Mouse (Mus musculus) forebrain, embryonic 13.5 days (tissue): ENCODE data around the gene Eif3i. TPM values are rescaled to one million over a fixed set of nuclear protein-coding genes. Genes with fewer than 3 reads are reported as not detected.

Source experiments
- ATAC-seq: fragments of 200-750 bp; cut with Nextera tagmentation; 2 replicates; pipeline ENCODE4 v1.8.0; 2017
- H3K27ac ChIP-seq: fragments of 300-500 bp; sonication (generic); 2 replicates; pipeline ENCODE4 v1.5.1; 2015; ENCODE audit warnings: inconsistent platforms, mild to moderate bottlenecking, moderate library complexity
- H3K27me3 ChIP-seq: fragments of 300-500 bp; sonication (generic); 2 replicates; pipeline ENCODE4 v1.6.1; 2015; ENCODE audit warnings: mild to moderate bottlenecking, inconsistent platforms
- H3K36me3 ChIP-seq: fragments of 300-500 bp; sonication (generic); 2 replicates; pipeline ENCODE4 v1.6.1; 2015; ENCODE audit warnings: mild to moderate bottlenecking, inconsistent platforms; ENCODE audit not compliant: poor library complexity, severe bottlenecking
- H3K4me1 ChIP-seq: fragments of 300-500 bp; sonication (generic); 2 replicates; pipeline ENCODE4 v1.6.1; 2015; ENCODE audit warnings: inconsistent platforms
- H3K4me2 ChIP-seq: fragments of 300-500 bp; sonication (generic); 2 replicates; pipeline ENCODE4 v1.6.1; 2015; ENCODE audit warnings: inconsistent platforms, mild to moderate bottlenecking, moderate library complexity
- H3K4me3 ChIP-seq: fragments of 300-500 bp; sonication (generic); 2 replicates; pipeline ENCODE4 v1.5.1; 2015; ENCODE audit warnings: mild to moderate bottlenecking, inconsistent platforms
- H3K9ac ChIP-seq: fragments of 300-500 bp; sonication (generic); 2 replicates; pipeline ENCODE4 v1.6.1; 2015; ENCODE audit warnings: mild to moderate bottlenecking, inconsistent platforms
- H3K9me3 ChIP-seq: fragments of 300-500 bp; sonication (generic); replicated peaks from 2 replicates; pipeline ENCODE4 v1.6.1; 2016; ENCODE audit warnings: inconsistent platforms
- WGBS: fragments of 180-500 bp; shearing (Covaris S2); methylation state at CpG from one replicate; pipeline ENCODE4 v1.1.7; 2015; 5-methylcytosine and 5-hydroxymethylcytosine counted together
- polyA plus RNA-seq: library from polyadenylated mRNA; unstranded; fragments of >200 nt; fragmentation: Nextera tagmentation; extraction: Ambion mirVana; gene quantifications from 2 replicates; pipeline ENCODE4 v1.2.1, GENCODE M21; 2015

Gene Eif3i
- polyA plus RNA-seq, 1 experiment from 2014 or later: 251 TPM

- peaks cover 27% of the 10 kb centered on the region for H3K4me1 ChIP-seq
- no peak overlapping the region; the same call in 1 of the 2 replicates for H3K9ac ChIP-seq
- no peaks in the 10 kb centered on the region for H3K27me3 ChIP-seq
- H3K9me3 ChIP-seq: no peaks in the 10 kb centered on the region
- H3K4me2 ChIP-seq: no peak overlapping the region
- peaks cover 24% of the 10 kb centered on the region for H3K36me3 ChIP-seq
- H3K4me3 ChIP-seq: no peak overlapping the region
- no peak overlapping the region for H3K27ac ChIP-seq
- ATAC-seq: no peak
- WGBS: 97% methylated on average over 7 of the region's 7 CpGs
Measured at GRCm38 (mm10) chr4:129617121-129617641, 16.7 kb upstream of the Eif3i start.

GRCm38 (mm10) chr4:129616631-129617030 lies 16.2 kb upstream of the Eif3i start:
- ATAC-seq: no peak
- no peak overlapping the region for H3K27ac ChIP-seq
- H3K4me1 ChIP-seq: peaks cover 22% of the 10 kb centered on the region
- no peak overlapping the region for H3K4me2 ChIP-seq
- no peaks in the 10 kb centered on the region for H3K9me3 ChIP-seq
- 95% methylated on average over 3 of the region's 3 CpGs for WGBS
- peaks cover 24% of the 10 kb centered on the region for H3K36me3 ChIP-seq
- H3K9ac ChIP-seq: no peak overlapping the region; the same call in 1 of the 2 replicates
- H3K27me3 ChIP-seq: no peaks in the 10 kb centered on the region
- H3K4me3 ChIP-seq: no peak overlapping the region

- peaks cover 16% of the 10 kb centered on the region for H3K4me1 ChIP-seq
- no peak overlapping the region for H3K4me3 ChIP-seq
- no peak overlapping the region for H3K27ac ChIP-seq
- H3K9me3 ChIP-seq: no peaks in the 10 kb centered on the region
- 88% methylated on average over 9 of the region's 9 CpGs for WGBS
- H3K4me2 ChIP-seq: no peak overlapping the region
- no peaks in the 10 kb centered on the region for H3K27me3 ChIP-seq
- no peak for ATAC-seq
- peaks cover 24% of the 10 kb centered on the region for H3K36me3 ChIP-seq
- no peak overlapping the region for H3K9ac ChIP-seq
Measured at GRCm38 (mm10) chr4:129615801-129616290, 15.4 kb upstream of the Eif3i start.

GRCm38 (mm10) chr4:129614093-129614492 lies 13.6 kb upstream of the Eif3i start, which contains the start of gene Dcdc2b:
Gene Dcdc2b (minus strand): TSS chr4:129614257.
- Histone ChIP-seq H3K4me1 (peaks cover 16% of the 10 kb centered on the region), H3K9me3 (no peaks in the 10 kb centered on the region), H3K36me3 (peaks cover 28% of the 10 kb centered on the region), H3K27ac (no peak within 1 kb of the TSS), H3K4me3 (no peak within 1 kb of the TSS), H3K4me2 (no peak within 1 kb of the TSS), H3K27me3 (no peaks in the 10 kb centered on the region), H3K9ac (no peak within 1 kb of the TSS; the same call in 1 of the 2 replicates)
- no peak for ATAC-seq
- 82% methylated on average over 6 of the region's 6 CpGs for WGBS

- Histone ChIP-seq H3K27me3 (no peaks in the 10 kb centered on the region), H3K4me1 (0 out of 2 replicates have a peak, but pooled peaks cover 4% of the 10 kb centered on the region), H3K36me3 (peaks cover 38% of the 10 kb centered on the region), H3K9me3 (no peaks in the 10 kb centered on the region), H3K9ac (no peak overlapping the region), H3K4me3 (no peak overlapping the region), H3K4me2 (no peak overlapping the region), H3K27ac (no peak overlapping the region)
- no peak for ATAC-seq
- 80% methylated on average over 4 of the region's 4 CpGs for WGBS
Measured at GRCm38 (mm10) chr4:129610472-129610871, 10.0 kb upstream of the Eif3i start.

- no peak overlapping the region for H3K4me2 ChIP-seq
- H3K27me3 ChIP-seq: no peaks in the 10 kb centered on the region
- no peak for ATAC-seq
- H3K9ac ChIP-seq: no peak overlapping the region
- 0 out of 2 replicates have a peak, but pooled peaks cover 4% of the 10 kb centered on the region for H3K4me1 ChIP-seq
- no peak overlapping the region for H3K4me3 ChIP-seq
- H3K9me3 ChIP-seq: no peaks in the 10 kb centered on the region
- WGBS: 75% methylated on average over 4 of the region's 4 CpGs
- H3K36me3 ChIP-seq: peaks cover 40% of the 10 kb centered on the region
- no peak overlapping the region for H3K27ac ChIP-seq
Measured at GRCm38 (mm10) chr4:129610026-129610425, 9.6 kb upstream of the Eif3i start.

- Histone ChIP-seq H3K27ac (no peak overlapping the region), H3K4me2 (no peak overlapping the region), H3K9me3 (no peaks in the 10 kb centered on the region), H3K27me3 (no peaks in the 10 kb centered on the region), H3K4me1 (0 out of 2 replicates have a peak, but pooled peaks cover 3% of the 10 kb centered on the region), H3K36me3 (peaks cover 48% of the 10 kb centered on the region), H3K9ac (no peak overlapping the region), H3K4me3 (no peak overlapping the region)
- no peak for ATAC-seq
- WGBS: 83% methylated on average over 12 of the region's 12 CpGs
Measured at GRCm38 (mm10) chr4:129609139-129609631, 8.7 kb upstream of the Eif3i start.

GRCm38 (mm10) chr4:129608426-129609025 lies 8.1 kb upstream of the Eif3i start:
- Histone ChIP-seq H3K27ac (peak overlapping the region; percentile 45; the same call in 1 of the 2 replicates), H3K4me3 (no peak overlapping the region), H3K4me1 (no peaks in the 10 kb centered on the region), H3K4me2 (no peak overlapping the region), H3K9ac (no peak overlapping the region), H3K27me3 (no peaks in the 10 kb centered on the region), H3K9me3 (no peaks in the 10 kb centered on the region), H3K36me3 (peaks cover 55% of the 10 kb centered on the region)
- 35% methylated on average over 7 of the region's 7 CpGs for WGBS
- peak; percentile 80 for ATAC-seq

GRCm38 (mm10) chr4:129588865-129589264 lies 11.6 kb downstream of the Eif3i start:
- H3K4me3 ChIP-seq: no peak overlapping the region
- no peaks in the 10 kb centered on the region for H3K27me3 ChIP-seq
- 86% methylated on average over 4 of the region's 4 CpGs for WGBS
- H3K27ac ChIP-seq: no peak overlapping the region
- peaks cover 38% of the 10 kb centered on the region for H3K36me3 ChIP-seq
- no peaks in the 10 kb centered on the region for H3K9me3 ChIP-seq
- ATAC-seq: no peak
- no peak overlapping the region for H3K9ac ChIP-seq
- H3K4me1 ChIP-seq: peaks cover 5% of the 10 kb centered on the region
- H3K4me2 ChIP-seq: no peak overlapping the region

- H3K4me1 ChIP-seq: peaks cover 5% of the 10 kb centered on the region
- H3K27ac ChIP-seq: no peak overlapping the region
- H3K27me3 ChIP-seq: no peaks in the 10 kb centered on the region
- H3K36me3 ChIP-seq: peaks cover 19% of the 10 kb centered on the region
- H3K9me3 ChIP-seq: no peaks in the 10 kb centered on the region
- no peak overlapping the region for H3K9ac ChIP-seq
- ATAC-seq: no peak
- WGBS: 23% methylated on average over 1 of the region's 1 CpGs
- no peak overlapping the region for H3K4me2 ChIP-seq
- no peak overlapping the region for H3K4me3 ChIP-seq
Measured at GRCm38 (mm10) chr4:129586943-129587342, 13.5 kb downstream of the Eif3i start.

- peaks cover 5% of the 10 kb centered on the region for H3K4me1 ChIP-seq
- H3K27ac ChIP-seq: no peak overlapping the region
- peaks cover 7% of the 10 kb centered on the region for H3K36me3 ChIP-seq
- no peak overlapping the region for H3K9ac ChIP-seq
- no peaks in the 10 kb centered on the region for H3K9me3 ChIP-seq
- WGBS: 85% methylated on average over 9 of the region's 9 CpGs
- no peaks in the 10 kb centered on the region for H3K27me3 ChIP-seq
- no peak overlapping the region for H3K4me3 ChIP-seq
- peak overlapping the region; percentile 63; the same call in 1 of the 2 replicates for H3K4me2 ChIP-seq
- ATAC-seq: no peak
Measured at GRCm38 (mm10) chr4:129585773-129586172, 14.7 kb downstream of the Eif3i start.

- peak overlapping the region; percentile 45 for H3K9ac ChIP-seq
- H3K27me3 ChIP-seq: no peaks in the 10 kb centered on the region
- H3K4me1 ChIP-seq: peaks cover 5% of the 10 kb centered on the region
- H3K9me3 ChIP-seq: no peaks in the 10 kb centered on the region
- H3K4me3 ChIP-seq: peak overlapping the region; percentile 37
- peak overlapping the region; percentile 63 for H3K4me2 ChIP-seq
- H3K36me3 ChIP-seq: 0 out of 2 replicates have a peak, but pooled peaks cover under 1% of the 10 kb centered on the region
- H3K27ac ChIP-seq: no peak overlapping the region
- WGBS: 1% methylated on average over 36 of the region's 36 CpGs
- ATAC-seq: peak; percentile 27; the same call in 1 of the 2 replicates
Measured at GRCm38 (mm10) chr4:129584884-129585608, 15.4 kb downstream of the Eif3i start.
